Mouse (Mus musculus) embryonic fibroblast, embryonic 13.5 days (primary cell): ENCODE measurements around the gene Cdk8.

Experiments used
- CTCF ChIP-seq: IDR thresholded peaks from 2 replicates; pipeline ENCODE4 v1.5.1; 2011; ENCODE audit warnings: mild to moderate bottlenecking, control low read depth, low read length, moderate library complexity, borderline replicate concordance; ENCODE audit not compliant: insufficient read depth
- POLR2A ChIP-seq: IDR thresholded peaks from 2 replicates; pipeline ENCODE4 v1.6.1; 2011; ENCODE audit warnings: low read depth, mild to moderate bottlenecking, control low read depth, low read length, moderate library complexity

GRCm38 (mm10) chr5:146270593-146270992, 39.6 kb downstream of the Cdk8 start:
- TF ChIP-seq POLR2A, result no peak
- no peak for TF ChIP-seq CTCF
